Mouse (Mus musculus) liver, adult 2 months (tissue): ENCODE results near the gene Ptcra. TPM values are rescaled to one million over a fixed set of nuclear protein-coding genes. Genes with fewer than 3 reads are reported as not detected.

Source experiments
- DNase-seq: peaks from one replicate; pipeline ENCODE4 v3.0.0-alpha.2; 2011; ENCODE audit warnings: low read depth, low spot score; ENCODE audit errors: extremely low read depth
- H3K27ac ChIP-seq: fragments of 200-500 bp; replicated peaks from 2 replicates; pipeline ENCODE4 v1.5.1; 2012; ENCODE audit warnings: low read depth, mild to moderate bottlenecking, control low read depth, inconsistent platforms, low read length; ENCODE audit not compliant: insufficient read depth
- H3K27me3 ChIP-seq: fragments of 200-500 bp; 2 replicates; pipeline ENCODE4 v1.6.1; 2012; ENCODE audit warnings: mild to moderate bottlenecking, moderate library complexity, low read length, inconsistent platforms; ENCODE audit not compliant: control insufficient read depth, insufficient read depth
- H3K36me3 ChIP-seq: fragments of 200-500 bp; 2 replicates; pipeline ENCODE4 v1.6.1; 2012; ENCODE audit warnings: low read length, inconsistent platforms; ENCODE audit not compliant: control insufficient read depth, insufficient read depth
- H3K4me1 ChIP-seq: fragments of 200-500 bp; 2 replicates; pipeline ENCODE4 v1.6.1; 2011; ENCODE audit warnings: low read length; ENCODE audit not compliant: control insufficient read depth, insufficient read depth
- H3K4me3 ChIP-seq: fragments of 200-500 bp; 2 replicates; pipeline ENCODE4 v1.5.1; 2011; ENCODE audit warnings: low read depth, mild to moderate bottlenecking, control low read depth, low read length, moderate library complexity; ENCODE audit not compliant: insufficient read depth
- H3K79me2 ChIP-seq: fragments of 200-500 bp; 2 replicates; pipeline ENCODE4 v1.6.1; 2012; ENCODE audit warnings: inconsistent platforms, mild to moderate bottlenecking, low read length, moderate library complexity; ENCODE audit not compliant: control insufficient read depth, insufficient read depth
- H3K9ac ChIP-seq: fragments of 200-500 bp; 2 replicates; pipeline ENCODE4 v1.6.1; 2012; ENCODE audit warnings: low read depth, mild to moderate bottlenecking, control low read depth, inconsistent platforms, low read length
- CTCF ChIP-seq: fragments of 200-500 bp; IDR thresholded peaks from 2 replicates; pipeline ENCODE4 v1.5.1; 2011; ENCODE audit warnings: low read depth, low read length, control low read depth
- POLR2A ChIP-seq: fragments of 200-500 bp; IDR thresholded peaks from 2 replicates; pipeline ENCODE4 v1.6.1; 2011; ENCODE audit warnings: low read length, control low read depth; ENCODE audit not compliant: insufficient read depth; ENCODE audit errors: extremely low read depth
- WGBS: fragments of 180-500 bp; shearing (Covaris S2); methylation state at CpG from one replicate; pipeline ENCODE4 v1.1.7; 2018; 5-methylcytosine and 5-hydroxymethylcytosine counted together
- polyA plus RNA-seq: library from polyadenylated mRNA; depleted of rRNA; stranded (reverse); fragments of >200 nt; gene quantifications from 2 replicates; pipeline ENCODE4 v1.2.3, GENCODE M21; 2012; rRNA removed
- total RNA-seq: library from RNA; depleted of rRNA; stranded (reverse); fragments of >200 nt; gene quantifications from 2 replicates; pipeline ENCODE4 v1.2.3, GENCODE M21; 2014; rRNA removed

Gene Ptcra
- total RNA-seq (not detected in 2 replicates), polyA plus RNA-seq (0.06 TPM in 1 of 2 replicates, not detected in the other)

DNA sequence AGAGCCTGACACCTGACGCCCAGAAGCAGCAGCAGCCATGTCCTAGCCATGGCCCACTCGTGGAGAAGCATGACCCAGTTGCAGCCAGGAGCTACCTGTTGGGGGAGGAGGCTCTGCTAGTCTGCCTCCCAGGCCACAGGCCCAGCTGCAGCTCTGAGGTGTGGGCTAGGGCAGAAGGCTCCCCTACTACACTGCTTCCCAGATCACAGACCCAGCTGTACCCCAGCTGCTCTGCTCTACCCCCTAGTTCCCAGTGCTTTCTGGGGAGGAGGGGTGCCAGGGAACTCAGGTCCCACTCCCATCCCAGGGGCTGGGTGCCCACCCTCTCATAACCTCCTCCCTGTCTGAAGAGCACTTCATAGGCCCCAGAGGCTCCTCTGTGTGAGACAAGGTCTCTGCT, at the start of gene Ptcra:
Gene Ptcra, minus strand, starts transcription at position 169 of the 400 bp plus-strand sequence.
- H3K27me3 ChIP-seq = no peaks in the 10 kb centered on the region
- H3K36me3 ChIP-seq = no peaks in the 10 kb centered on the region
- no peaks in the 10 kb centered on the region; the same call in 1 of the 2 replicates for H3K4me1 ChIP-seq
- no peaks in the 10 kb centered on the region for H3K79me2 ChIP-seq
- no peak within 1 kb of the TSS for H3K4me3 ChIP-seq
- 82% methylated on average over 2 of the region's 2 CpGs for WGBS
- H3K27ac ChIP-seq = no peak within 1 kb of the TSS
- no peak for DNase-seq
- H3K9ac ChIP-seq = no peak within 1 kb of the TSS
- TF ChIP-seq CTCF (no peak), POLR2A (no peak)

DNA sequence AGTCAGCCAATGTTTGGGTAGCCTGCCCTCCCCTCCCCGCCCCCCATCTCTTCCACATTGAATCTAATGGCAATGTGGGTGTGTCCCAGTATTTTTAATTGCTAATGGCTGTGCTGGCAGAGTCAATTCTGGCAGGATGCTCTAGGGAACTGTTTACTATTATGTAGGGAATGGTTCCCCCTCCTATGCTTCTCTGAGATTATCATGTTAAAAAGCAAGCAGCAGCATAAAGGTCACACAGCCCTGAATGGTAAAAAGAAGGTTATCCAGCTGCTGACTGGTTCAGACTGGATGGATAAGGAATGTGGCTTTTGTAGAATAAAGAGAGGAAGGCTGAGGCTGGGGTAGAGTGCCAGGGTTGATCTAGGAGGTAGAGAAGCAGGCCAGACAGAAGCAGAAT, 48.9 kb upstream of the Ptcra start:
- no peak overlapping the region for H3K4me3 ChIP-seq
- H3K4me1 ChIP-seq = peaks cover 5% of the 10 kb centered on the region; the same call in 1 of the 2 replicates
- H3K9ac ChIP-seq = no peak overlapping the region
- no peak overlapping the region for H3K27ac ChIP-seq
- no peaks in the 10 kb centered on the region for H3K27me3 ChIP-seq
- peaks cover 28% of the 10 kb centered on the region for H3K36me3 ChIP-seq
- no peak for TF ChIP-seq POLR2A
- TF ChIP-seq CTCF = no peak
- WGBS = 93% methylated on average over 1 of the region's 1 CpGs
- DNase-seq = no peak
- H3K79me2 ChIP-seq = peaks cover 2% of the 10 kb centered on the region

DNA sequence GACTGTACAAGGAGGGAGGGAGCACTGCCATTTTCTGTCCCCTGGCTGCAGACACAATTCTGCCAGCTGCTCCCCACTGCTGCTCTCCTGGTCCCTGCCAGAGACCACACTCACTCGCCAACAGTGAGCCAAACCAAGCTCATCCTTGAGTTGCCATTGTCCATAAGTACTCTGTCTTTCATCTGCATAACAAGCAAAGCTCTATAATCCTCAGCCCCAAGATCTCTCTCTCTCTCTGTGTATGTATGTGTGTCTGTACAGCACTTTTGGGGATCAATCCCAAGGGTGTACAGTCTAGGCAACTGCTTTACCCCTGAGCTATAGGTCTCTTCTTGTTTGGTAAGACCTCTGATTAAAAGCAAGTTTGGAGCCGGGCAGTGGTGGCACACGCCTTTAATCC, 47.2 kb upstream of the Ptcra start:
- no peak for DNase-seq
- Histone ChIP-seq H3K27ac (no peak overlapping the region), H3K36me3 (peaks cover 39% of the 10 kb centered on the region), H3K4me1 (peaks cover 5% of the 10 kb centered on the region; the same call in 1 of the 2 replicates), H3K79me2 (no peaks in the 10 kb centered on the region; the same call in none of the 2 replicates), H3K9ac (no peak overlapping the region), H3K27me3 (no peaks in the 10 kb centered on the region), H3K4me3 (no peak overlapping the region)
- TF ChIP-seq CTCF = no peak
- no peak for TF ChIP-seq POLR2A
- WGBS = 96% methylated on average over 3 of the region's 3 CpGs

DNA sequence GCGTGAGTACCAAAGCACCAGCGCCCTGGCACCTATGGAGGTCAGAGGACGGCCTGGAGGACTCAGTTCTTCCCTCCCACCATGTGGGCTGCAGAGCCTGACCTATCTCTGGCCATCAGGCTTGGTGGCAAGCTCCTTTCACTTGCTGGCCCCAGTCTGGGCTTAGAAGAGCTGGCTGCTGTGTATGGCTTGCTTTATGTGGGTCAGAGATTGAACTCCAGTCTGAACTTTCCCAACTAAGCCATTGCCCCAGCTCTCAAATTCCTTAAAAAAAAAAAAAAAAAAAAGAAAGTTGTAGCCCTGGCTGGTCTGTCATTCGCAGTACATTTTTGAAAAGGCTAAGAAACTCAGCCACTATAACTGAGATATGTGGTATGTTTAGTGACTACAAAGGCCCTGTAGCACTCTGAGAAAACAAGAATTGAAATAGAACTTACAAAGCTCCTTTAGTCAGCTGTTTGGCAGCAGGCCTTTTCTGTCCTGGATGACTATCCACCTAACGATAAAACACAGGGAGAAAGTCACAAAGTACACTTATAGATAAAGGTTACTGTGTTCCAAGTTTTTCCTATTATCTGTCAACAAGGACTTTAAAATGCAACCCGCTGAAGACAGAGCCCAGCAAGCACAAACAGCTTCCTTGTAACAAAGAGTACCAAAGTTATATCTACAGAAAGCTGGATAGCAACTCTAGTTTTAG, 45.8 kb upstream of the Ptcra start:
- Histone ChIP-seq H3K27ac (peak overlapping the region; percentile 60), H3K4me3 (no peak overlapping the region), H3K27me3 (no peaks in the 10 kb centered on the region), H3K36me3 (peaks cover 39% of the 10 kb centered on the region), H3K9ac (0 out of 2 replicates have a peak overlapping the region, but pooled peaks have one; percentile 17), H3K4me1 (peaks cover 5% of the 10 kb centered on the region; the same call in 1 of the 2 replicates), H3K79me2 (no peaks in the 10 kb centered on the region)
- 26% methylated on average over 6 of the region's 6 CpGs for WGBS
- TF ChIP-seq CTCF (no peak), POLR2A (no peak)
- peak; percentile 82 for DNase-seq

DNA sequence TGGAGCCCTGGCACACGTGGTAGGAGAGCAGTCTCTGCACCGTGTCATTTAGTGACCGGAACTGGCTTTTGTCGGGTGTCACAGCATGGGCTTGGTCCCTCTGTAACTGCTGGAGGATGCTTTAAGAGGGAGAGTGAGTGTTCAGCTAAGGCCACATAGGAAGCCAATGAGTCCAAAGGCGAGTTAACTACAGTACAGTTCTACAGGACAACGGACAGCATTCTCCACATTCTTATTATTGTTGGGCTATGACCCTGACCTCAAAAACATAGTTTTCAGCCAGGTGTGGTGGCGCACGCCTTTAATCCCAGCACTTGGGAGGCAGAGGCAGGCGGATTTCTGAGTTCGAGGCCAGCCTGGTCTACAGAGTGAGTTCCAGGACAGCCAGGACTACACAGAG, 44.9 kb upstream of the Ptcra start:
- peaks cover 40% of the 10 kb centered on the region for H3K36me3 ChIP-seq
- no peak for DNase-seq
- 90% methylated on average over 10 of the region's 10 CpGs for WGBS
- peaks cover 5% of the 10 kb centered on the region; the same call in 1 of the 2 replicates for H3K4me1 ChIP-seq
- no peak for TF ChIP-seq CTCF
- no peak for TF ChIP-seq POLR2A
- no peak overlapping the region for H3K4me3 ChIP-seq
- H3K27me3 ChIP-seq = no peaks in the 10 kb centered on the region
- H3K79me2 ChIP-seq = no peaks in the 10 kb centered on the region
- H3K27ac ChIP-seq = no peak overlapping the region
- H3K9ac ChIP-seq = no peak overlapping the region

DNA sequence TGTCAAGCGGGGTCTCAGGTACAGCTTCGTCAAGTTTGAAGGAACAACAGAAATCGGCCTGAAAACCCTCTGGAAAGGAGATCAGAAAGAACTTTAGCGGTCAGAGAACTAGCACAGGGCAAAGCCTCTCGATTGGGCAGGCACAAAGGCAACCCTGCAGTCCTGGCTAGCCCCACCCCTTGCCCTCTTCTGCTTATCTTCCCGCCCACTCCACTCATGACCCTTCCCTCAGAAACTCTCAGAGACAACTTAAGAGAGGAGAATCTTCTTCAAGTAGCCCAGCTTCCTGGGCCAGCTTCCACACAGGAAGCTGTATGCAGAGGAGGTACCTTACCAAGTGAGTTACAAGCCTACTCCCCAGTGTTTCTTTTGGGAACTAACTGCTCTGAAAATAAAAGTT, 38.2 kb upstream of the Ptcra start:
- no peaks in the 10 kb centered on the region for H3K79me2 ChIP-seq
- H3K9ac ChIP-seq = no peak overlapping the region
- TF ChIP-seq CTCF (no peak), POLR2A (no peak)
- H3K4me1 ChIP-seq = no peaks in the 10 kb centered on the region
- no peaks in the 10 kb centered on the region for H3K27me3 ChIP-seq
- no peak overlapping the region for H3K4me3 ChIP-seq
- DNase-seq = no peak
- H3K36me3 ChIP-seq = peaks cover 26% of the 10 kb centered on the region
- WGBS = 89% methylated on average over 6 of the region's 6 CpGs
- H3K27ac ChIP-seq = no peak overlapping the region
